Mouse (Mus musculus) cerebellum, adult 11 months (tissue): Measurements from ENCODE around the gene Mapk3.

Experiments
- DNase-seq: peaks from one replicate; pipeline ENCODE4 v3.0.0; 2022

The Mapk3 gene

GRCm38 (mm10) chr7:126786142-126786541 lies 26.7 kb downstream of the Mapk3 start:
- no peak for DNase-seq

- DNase-seq = no peak
Observed at GRCm38 (mm10) chr7:126789141-126789540, 29.7 kb downstream of the Mapk3 start.

GRCm38 (mm10) chr7:126791851-126792720 lies 32.7 kb downstream of the Mapk3 start, which contains the start of gene Ppp4c:
Gene Ppp4c, minus strand, starts transcription at chr7:126792496.
- DNase-seq = peak; percentile 93

- no peak for DNase-seq
Observed at GRCm38 (mm10) chr7:126792721-126793443, 33.5 kb downstream of the Mapk3 start.

- DNase-seq = no peak
Observed at GRCm38 (mm10) chr7:126793456-126794270, 34.3 kb downstream of the Mapk3 start.

GRCm38 (mm10) chr7:126794271-126794605 lies 34.8 kb downstream of the Mapk3 start:
- no peak for DNase-seq

GRCm38 (mm10) chr7:126795387-126796317 lies 36.3 kb downstream of the Mapk3 start:
- no peak for DNase-seq

GRCm38 (mm10) chr7:126796350-126796932 lies 37.0 kb downstream of the Mapk3 start:
- DNase-seq = peak; percentile 64

GRCm38 (mm10) chr7:126797411-126798126 lies 38.2 kb downstream of the Mapk3 start, which contains the start of gene Fam57b:
Gene Fam57b, plus strand, starts transcription at chr7:126797668.
- DNase-seq = peak; percentile 52

GRCm38 (mm10) chr7:126798127-126799049 lies 39.0 kb downstream of the Mapk3 start:
- peak; percentile 49 for DNase-seq

GRCm38 (mm10) chr7:126799050-126799467 lies 39.7 kb downstream of the Mapk3 start:
- peak; percentile 97 for DNase-seq

GRCm38 (mm10) chr7:126799468-126800268 lies 40.3 kb downstream of the Mapk3 start:
- DNase-seq = peak; percentile 76

GRCm38 (mm10) chr7:126800269-126801056 lies 41.1 kb downstream of the Mapk3 start:
- no peak for DNase-seq

- no peak for DNase-seq
Observed at GRCm38 (mm10) chr7:126801057-126801422, 41.6 kb downstream of the Mapk3 start.

GRCm38 (mm10) chr7:126802134-126802889 lies 42.9 kb downstream of the Mapk3 start:
- no peak for DNase-seq

- no peak for DNase-seq
Observed at GRCm38 (mm10) chr7:126803181-126803580, 43.8 kb downstream of the Mapk3 start.

- DNase-seq = no peak
Observed at GRCm38 (mm10) chr7:126803751-126804150, 44.4 kb downstream of the Mapk3 start.
